Mouse (Mus musculus) heart, embryonic 15.5 days (tissue): ENCODE measurements around the gene Med25. TPM values are rescaled to one million over a fixed set of nuclear protein-coding genes. Genes with fewer than 3 reads are reported as not detected.

Source experiments
- ATAC-seq: fragments of 200-750 bp; cut with Nextera tagmentation; replicated peaks from 2 replicates; pipeline ENCODE4 v1.8.0; 2017; ENCODE audit warnings: low read depth, moderate TSS enrichment; ENCODE audit not compliant: insufficient number of reproducible peaks, insufficient read depth, low FRiP score
- H3K27ac ChIP-seq: fragments of 300-500 bp; sonication (generic); 2 replicates; pipeline ENCODE4 v1.5.1; 2015; ENCODE audit warnings: mild to moderate bottlenecking, inconsistent platforms
- H3K27me3 ChIP-seq: fragments of 300-500 bp; sonication (generic); 2 replicates; pipeline ENCODE4 v1.6.1; 2015; ENCODE audit warnings: inconsistent platforms
- H3K36me3 ChIP-seq: fragments of 300-500 bp; sonication (generic); 2 replicates; pipeline ENCODE4 v1.6.1; 2015; ENCODE audit warnings: mild to moderate bottlenecking, inconsistent platforms
- H3K4me1 ChIP-seq: fragments of 300-500 bp; sonication (generic); replicated peaks from 2 replicates; pipeline ENCODE4 v1.6.1; 2015; ENCODE audit warnings: inconsistent platforms
- H3K4me2 ChIP-seq: fragments of 300-500 bp; sonication (generic); 2 replicates; pipeline ENCODE4 v1.6.1; 2015; ENCODE audit warnings: inconsistent platforms, mild to moderate bottlenecking, moderate library complexity
- H3K4me3 ChIP-seq: fragments of 300-500 bp; sonication (generic); 2 replicates; pipeline ENCODE4 v1.5.1; 2015; ENCODE audit warnings: mild to moderate bottlenecking, inconsistent platforms
- H3K9ac ChIP-seq: fragments of 300-500 bp; sonication (generic); 2 replicates; pipeline ENCODE4 v1.6.1; 2015; ENCODE audit warnings: mild to moderate bottlenecking, inconsistent platforms
- H3K9me3 ChIP-seq: fragments of 300-500 bp; sonication (generic); replicated peaks from 2 replicates; pipeline ENCODE4 v1.6.1; 2016; ENCODE audit warnings: inconsistent platforms
- WGBS: fragments of 180-500 bp; shearing (Covaris S2); methylation state at CpG from one replicate; pipeline ENCODE4 v1.1.7; 2015; ENCODE audit warnings: mixed read lengths; 5-methylcytosine and 5-hydroxymethylcytosine counted together
- polyA plus RNA-seq: library from polyadenylated mRNA; unstranded; fragments of >200 nt; fragmentation: Nextera tagmentation; extraction: Ambion mirVana; gene quantifications from 2 replicates; pipeline ENCODE4 v1.2.1, GENCODE M21; 2015

Gene Med25
- polyA plus RNA-seq, 1 experiment from 2014 or later: 72.9 TPM

- peaks cover 35% of the 10 kb centered on the region for H3K36me3 ChIP-seq
- H3K4me2 ChIP-seq: no peak overlapping the region
- H3K9me3 ChIP-seq: no peaks in the 10 kb centered on the region
- H3K4me3 ChIP-seq: no peak overlapping the region
- H3K4me1 ChIP-seq: peaks cover 72% of the 10 kb centered on the region
- H3K9ac ChIP-seq: no peak overlapping the region
- ATAC-seq: no peak
- no peaks in the 10 kb centered on the region for H3K27me3 ChIP-seq
- WGBS: 79% methylated on average over 8 of the region's 8 CpGs
- no peak overlapping the region for H3K27ac ChIP-seq
Observed at GRCm38 (mm10) chr7:44862434-44862833, 30.1 kb downstream of the Med25 start.

- H3K36me3 ChIP-seq: peaks cover 35% of the 10 kb centered on the region
- no peak overlapping the region for H3K4me2 ChIP-seq
- no peaks in the 10 kb centered on the region for H3K27me3 ChIP-seq
- H3K4me1 ChIP-seq: peaks cover 66% of the 10 kb centered on the region
- no peaks in the 10 kb centered on the region for H3K9me3 ChIP-seq
- H3K27ac ChIP-seq: peak overlapping the region; percentile 13; the same call in 1 of the 2 replicates
- WGBS: 82% methylated on average over 14 of the region's 14 CpGs
- no peak for ATAC-seq
- H3K4me3 ChIP-seq: no peak overlapping the region
- H3K9ac ChIP-seq: no peak overlapping the region
Observed at GRCm38 (mm10) chr7:44861429-44861816, 31.1 kb downstream of the Med25 start.

GRCm38 (mm10) chr7:44860576-44861428 lies 31.7 kb downstream of the Med25 start:
- Histone ChIP-seq H3K36me3 (peaks cover 35% of the 10 kb centered on the region), H3K4me3 (no peak overlapping the region), H3K27ac (peak overlapping the region; percentile 13; the same call in 1 of the 2 replicates), H3K27me3 (no peaks in the 10 kb centered on the region), H3K9ac (no peak overlapping the region), H3K4me1 (peaks cover 66% of the 10 kb centered on the region), H3K9me3 (no peaks in the 10 kb centered on the region), H3K4me2 (no peak overlapping the region)
- WGBS: 55% methylated on average over 22 of the region's 22 CpGs
- no peak; the same call in 1 of the 2 replicates for ATAC-seq

GRCm38 (mm10) chr7:44859896-44860295 lies 32.6 kb downstream of the Med25 start:
- no peaks in the 10 kb centered on the region for H3K27me3 ChIP-seq
- no peak overlapping the region for H3K4me3 ChIP-seq
- H3K36me3 ChIP-seq: peaks cover 32% of the 10 kb centered on the region
- H3K9ac ChIP-seq: no peak overlapping the region
- WGBS: 92% methylated on average over 11 of the region's 11 CpGs
- H3K27ac ChIP-seq: no peak overlapping the region
- peaks cover 66% of the 10 kb centered on the region for H3K4me1 ChIP-seq
- no peak for ATAC-seq
- no peak overlapping the region for H3K4me2 ChIP-seq
- no peaks in the 10 kb centered on the region for H3K9me3 ChIP-seq

- peak overlapping the region; percentile 93 for H3K27ac ChIP-seq
- H3K4me1 ChIP-seq: peaks cover 65% of the 10 kb centered on the region
- no peaks in the 10 kb centered on the region for H3K9me3 ChIP-seq
- ATAC-seq: no peak
- H3K9ac ChIP-seq: peak overlapping the region; percentile 88
- no peaks in the 10 kb centered on the region for H3K27me3 ChIP-seq
- H3K4me3 ChIP-seq: peak overlapping the region; percentile 86
- H3K36me3 ChIP-seq: peaks cover 14% of the 10 kb centered on the region
- 24% methylated on average over 8 of the region's 8 CpGs for WGBS
- peak overlapping the region; percentile 95 for H3K4me2 ChIP-seq
Observed at GRCm38 (mm10) chr7:44857905-44858304, 34.6 kb downstream of the Med25 start.

DNA sequence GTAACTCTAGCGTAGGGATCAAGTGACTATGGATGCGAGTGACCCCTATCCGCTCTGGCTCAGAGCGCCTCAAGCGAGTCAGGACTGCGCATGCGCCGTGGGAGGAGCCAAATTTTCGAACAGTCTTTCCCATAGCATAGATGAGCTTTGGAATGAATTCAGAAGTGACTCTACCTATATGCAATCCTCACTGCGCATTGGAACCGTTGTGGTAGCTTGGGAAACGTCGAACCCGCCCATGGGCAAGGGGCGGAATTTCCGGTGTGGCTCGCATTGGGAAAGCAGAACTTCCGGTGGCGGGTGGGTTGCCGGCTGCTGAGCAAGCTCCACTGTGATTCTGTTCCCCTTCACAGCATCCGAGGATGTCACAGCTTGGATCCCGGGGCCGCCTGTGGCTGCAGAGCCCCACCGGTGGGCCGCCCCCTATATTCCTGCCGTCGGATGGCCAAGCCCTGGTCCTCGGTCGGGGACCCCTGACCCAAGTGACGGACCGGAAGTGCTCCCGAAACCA lies 35.4 kb downstream of the Med25 start, which contains the start of gene Pnkp:
Pnkp (plus strand) TSS at position 98 of the 511 bp plus-strand sequence.
- H3K36me3 ChIP-seq: peaks cover 11% of the 10 kb centered on the region
- 0% methylated on average over 32 of the region's 32 CpGs for WGBS
- H3K4me1 ChIP-seq: peaks cover 70% of the 10 kb centered on the region
- peak within 1 kb of the TSS; percentile 95 for H3K4me2 ChIP-seq
- H3K27ac ChIP-seq: peak within 1 kb of the TSS; percentile 93
- peak within 1 kb of the TSS; percentile 86 for H3K4me3 ChIP-seq
- peak; percentile 8 for ATAC-seq
- peak within 1 kb of the TSS; percentile 88 for H3K9ac ChIP-seq
- no peaks in the 10 kb centered on the region for H3K27me3 ChIP-seq
- H3K9me3 ChIP-seq: no peaks in the 10 kb centered on the region

- Histone ChIP-seq H3K4me3 (peak overlapping the region; percentile 86), H3K36me3 (peaks cover 7% of the 10 kb centered on the region), H3K27ac (peak overlapping the region; percentile 93), H3K9ac (peak overlapping the region; percentile 88; the same call in 1 of the 2 replicates), H3K9me3 (no peaks in the 10 kb centered on the region), H3K4me1 (peaks cover 71% of the 10 kb centered on the region), H3K4me2 (peak overlapping the region; percentile 95), H3K27me3 (no peaks in the 10 kb centered on the region)
- WGBS: 54% methylated on average over 9 of the region's 9 CpGs
- ATAC-seq: no peak
Observed at GRCm38 (mm10) chr7:44856265-44856916, 36.1 kb downstream of the Med25 start.

DNA sequence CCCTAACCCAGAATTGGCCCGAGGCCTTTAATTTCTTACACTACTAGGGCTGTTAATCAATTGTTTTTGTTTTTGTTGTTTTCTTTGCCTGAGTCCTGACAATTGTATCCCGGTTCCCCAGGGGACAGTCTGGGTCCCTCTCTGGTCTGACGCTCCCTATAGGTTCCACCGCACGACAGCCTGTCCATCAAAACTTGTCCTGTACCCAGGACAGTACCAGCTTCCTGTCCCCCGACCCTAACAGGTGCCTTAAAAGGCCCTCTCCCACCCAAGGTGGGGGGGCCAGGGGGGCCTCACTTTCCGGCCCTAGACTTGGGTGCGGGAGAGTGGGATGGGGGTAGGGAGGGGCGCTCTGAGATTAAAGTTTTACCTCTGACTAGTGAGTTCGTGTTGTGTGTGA lies 37.5 kb downstream of the Med25 start:
- WGBS: 38% methylated on average over 10 of the region's 10 CpGs
- Histone ChIP-seq H3K4me3 (peak overlapping the region; percentile 67), H3K9ac (peak overlapping the region; percentile 68), H3K9me3 (no peaks in the 10 kb centered on the region), H3K27ac (peak overlapping the region; percentile 98), H3K4me1 (peaks cover 70% of the 10 kb centered on the region), H3K36me3 (peaks cover 7% of the 10 kb centered on the region), H3K27me3 (no peaks in the 10 kb centered on the region), H3K4me2 (peak overlapping the region; percentile 87)
- no peak for ATAC-seq

DNA sequence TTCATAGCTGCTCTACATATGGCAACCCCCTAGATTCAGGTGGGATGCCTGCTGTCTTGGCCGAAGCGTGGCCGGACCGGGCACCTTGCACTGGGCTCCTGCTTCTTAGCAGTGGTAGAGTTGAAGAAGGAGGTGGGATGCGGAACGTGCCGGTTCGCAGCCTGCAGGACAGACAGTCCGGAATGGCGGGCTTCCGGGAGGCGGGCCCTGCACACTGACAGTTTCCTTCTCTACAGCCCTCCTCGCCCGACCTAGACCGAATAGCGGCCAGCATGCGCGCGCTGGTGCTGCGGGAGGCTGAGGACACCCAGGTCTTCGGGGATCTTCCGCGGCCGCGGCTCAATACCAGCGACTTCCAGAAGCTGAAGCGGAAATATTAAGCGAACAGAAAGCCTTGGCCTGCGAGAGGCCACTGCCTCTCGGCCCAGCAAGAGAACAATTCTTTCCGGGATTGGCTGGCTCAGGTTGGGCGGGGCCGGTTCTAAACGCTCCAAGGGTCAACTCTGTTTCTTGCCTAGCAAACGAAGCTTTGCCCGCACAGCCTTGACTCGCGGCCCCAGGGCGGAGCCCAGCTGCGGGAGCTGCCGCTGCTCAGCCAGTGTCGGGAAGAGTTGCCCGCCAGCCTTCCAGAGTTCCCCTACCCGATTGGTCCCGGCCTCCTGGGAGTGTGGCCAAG lies 38.0 kb downstream of the Med25 start:
- H3K9ac ChIP-seq: peak overlapping the region; percentile 68
- 1% methylated on average over 45 of the region's 45 CpGs for WGBS
- H3K36me3 ChIP-seq: peaks cover 7% of the 10 kb centered on the region
- peak overlapping the region; percentile 98 for H3K27ac ChIP-seq
- H3K4me2 ChIP-seq: peak overlapping the region; percentile 87
- peaks cover 67% of the 10 kb centered on the region for H3K4me1 ChIP-seq
- H3K27me3 ChIP-seq: no peaks in the 10 kb centered on the region
- H3K9me3 ChIP-seq: no peaks in the 10 kb centered on the region
- peak overlapping the region; percentile 67 for H3K4me3 ChIP-seq
- ATAC-seq: peak; percentile 41

- Histone ChIP-seq H3K9me3 (no peaks in the 10 kb centered on the region), H3K4me1 (peaks cover 67% of the 10 kb centered on the region), H3K27ac (peak overlapping the region; percentile 98), H3K4me3 (peak overlapping the region; percentile 67), H3K9ac (peak overlapping the region; percentile 68), H3K27me3 (no peaks in the 10 kb centered on the region), H3K36me3 (peaks cover 7% of the 10 kb centered on the region), H3K4me2 (peak overlapping the region; percentile 87)
- 25% methylated on average over 26 of the region's 26 CpGs for WGBS
- ATAC-seq: no peak
Observed at GRCm38 (mm10) chr7:44853596-44854355, 38.7 kb downstream of the Med25 start.
